Mouse (Mus musculus) limb, embryonic 14.5 days (tissue): ENCODE measurements around the gene Tnip2. TPM values are rescaled to one million over a fixed set of nuclear protein-coding genes. Genes with fewer than 3 reads are reported as not detected.

Source experiments
- ATAC-seq: fragments of 200-750 bp; cut with Nextera tagmentation; 2 replicates; pipeline ENCODE4 v1.8.0; 2017; ENCODE audit warnings: low read depth, moderate number of reproducible peaks, moderate TSS enrichment; ENCODE audit not compliant: low FRiP score
- DNase-seq: peaks from one replicate; pipeline ENCODE4 v3.0.0-alpha.2; 2015; ENCODE audit warnings: low spot score
- H3K27ac ChIP-seq: fragments of 300-500 bp; sonication (generic); replicated peaks from 2 replicates; pipeline ENCODE4 v1.5.1; 2014; ENCODE audit warnings: low read depth, mild to moderate bottlenecking, low read length, moderate library complexity, mixed read lengths
- H3K27me3 ChIP-seq: fragments of 300-500 bp; sonication (generic); 2 replicates; pipeline ENCODE4 v1.6.1; 2014; ENCODE audit warnings: low read length, mixed read lengths; ENCODE audit not compliant: control insufficient read depth, insufficient read depth
- H3K36me3 ChIP-seq: fragments of 300-500 bp; sonication (generic); 2 replicates; pipeline ENCODE4 v1.6.1; 2014; ENCODE audit warnings: mild to moderate bottlenecking, low read length, moderate library complexity, mixed read lengths; ENCODE audit not compliant: control insufficient read depth, insufficient read depth
- H3K4me1 ChIP-seq: fragments of 300-500 bp; sonication (generic); 2 replicates; pipeline ENCODE4 v1.6.1; 2014; ENCODE audit warnings: antibody characterized with exemption, low read length, mixed read lengths; ENCODE audit not compliant: control insufficient read depth, insufficient read depth
- H3K4me2 ChIP-seq: fragments of 300-500 bp; sonication (generic); replicated peaks from 2 replicates; pipeline ENCODE4 v1.6.1; 2014; ENCODE audit warnings: low read depth, mild to moderate bottlenecking, low read length, moderate library complexity; ENCODE audit not compliant: severe bottlenecking
- H3K4me3 ChIP-seq: fragments of 300-500 bp; sonication (generic); replicated peaks from 2 replicates; pipeline ENCODE4 v1.5.1; 2014; ENCODE audit warnings: low read length
- H3K9ac ChIP-seq: fragments of 300-500 bp; sonication (generic); 2 replicates; pipeline ENCODE4 v1.6.1; 2014; ENCODE audit warnings: mild to moderate bottlenecking, low read depth, low read length, moderate library complexity; ENCODE audit not compliant: severe bottlenecking
- H3K9me3 ChIP-seq: fragments of 300-500 bp; sonication (generic); 2 replicates; pipeline ENCODE4 v1.6.1; 2016; ENCODE audit warnings: low read length; ENCODE audit not compliant: control insufficient read depth
- POLR2A ChIP-seq: fragments of 200-500 bp; IDR thresholded peaks from 2 replicates; pipeline ENCODE4 v1.8.0; 2012; ENCODE audit warnings: inconsistent platforms, mild to moderate bottlenecking, moderate library complexity, borderline replicate concordance; ENCODE audit not compliant: insufficient read depth, insufficient read length; ENCODE audit errors: extremely low read depth
- WGBS: fragments of 180-500 bp; shearing (Covaris S2); extraction: QIAGEN DNeasy Blood & Tissue Kit; methylation state at CpG from one replicate; pipeline ENCODE4 v1.1.7; 2014; 5-methylcytosine and 5-hydroxymethylcytosine counted together
- polyA plus RNA-seq, 2 experiments: library from polyadenylated mRNA; depleted of rRNA in 1 of 2; stranded (reverse) in 1 of 2; unstranded in 1 of 2; fragments of >200 nt; fragmentation: Nextera tagmentation in 1 of 2; extraction: Ambion mirVana in 1 of 2; gene quantifications; 2 replicates each; pipeline versions ENCODE4 v1.2.1 to v1.2.3; 2012 to 2014

Tnip2 gene
- polyA plus RNA-seq, 2 experiments = 17.1 to 23.7 TPM

- no peak overlapping the region for H3K9ac ChIP-seq
- TF ChIP-seq POLR2A = no peak
- WGBS = 77% methylated on average over 6 of the region's 6 CpGs
- H3K27ac ChIP-seq = no peak overlapping the region
- ATAC-seq (no peak), DNase-seq (no peak)
- H3K27me3 ChIP-seq = no peaks in the 10 kb centered on the region
- H3K4me1 ChIP-seq = no peaks in the 10 kb centered on the region
- peaks cover 33% of the 10 kb centered on the region for H3K36me3 ChIP-seq
- H3K4me3 ChIP-seq = no peak overlapping the region
- no peaks in the 10 kb centered on the region for H3K9me3 ChIP-seq
- H3K4me2 ChIP-seq = no peak overlapping the region
These were observed 26.3 kb downstream of the Tnip2 start for GRCm38 (mm10) chr5:34487320-34488090.

GRCm38 (mm10) chr5:34485731-34486130 is 28.1 kb downstream of the Tnip2 start:
- TF ChIP-seq POLR2A = no peak
- no peaks in the 10 kb centered on the region for H3K9me3 ChIP-seq
- no peaks in the 10 kb centered on the region for H3K27me3 ChIP-seq
- WGBS = 93% methylated on average over 15 of the region's 15 CpGs
- no peak overlapping the region for H3K27ac ChIP-seq
- H3K4me1 ChIP-seq = no peaks in the 10 kb centered on the region
- H3K36me3 ChIP-seq = peaks cover 45% of the 10 kb centered on the region
- no peak overlapping the region for H3K4me3 ChIP-seq
- H3K9ac ChIP-seq = no peak overlapping the region
- no peak overlapping the region for H3K4me2 ChIP-seq
- DNase-seq (no peak), ATAC-seq (no peak)

- no peak for ATAC-seq
- H3K27me3 ChIP-seq = no peaks in the 10 kb centered on the region
- no peak for TF ChIP-seq POLR2A
- H3K4me2 ChIP-seq = no peak overlapping the region
- no peak for DNase-seq
- no peak overlapping the region for H3K9ac ChIP-seq
- H3K4me1 ChIP-seq = no peaks in the 10 kb centered on the region
- H3K27ac ChIP-seq = no peak overlapping the region
- H3K4me3 ChIP-seq = no peak overlapping the region
- H3K36me3 ChIP-seq = peaks cover 75% of the 10 kb centered on the region
- 81% methylated on average over 3 of the region's 3 CpGs for WGBS
- H3K9me3 ChIP-seq = no peaks in the 10 kb centered on the region
These were observed 32.9 kb downstream of the Tnip2 start for GRCm38 (mm10) chr5:34480926-34481325.

GRCm38 (mm10) chr5:34468039-34468775 is 45.6 kb downstream of the Tnip2 start:
- Histone ChIP-seq H3K4me1 (no peaks in the 10 kb centered on the region), H3K27me3 (no peaks in the 10 kb centered on the region)

GRCm38 (mm10) chr5:34466648-34467047 is 47.1 kb downstream of the Tnip2 start:
- Histone ChIP-seq H3K4me1 (no peaks in the 10 kb centered on the region), H3K9me3 (no peaks in the 10 kb centered on the region), H3K36me3 (peaks cover 58% of the 10 kb centered on the region), H3K4me3 (no peak overlapping the region), H3K9ac (no peak overlapping the region), H3K4me2 (no peak overlapping the region), H3K27me3 (no peaks in the 10 kb centered on the region), H3K27ac (no peak overlapping the region)
- DNase-seq (no peak), ATAC-seq (no peak)
- no peak for TF ChIP-seq POLR2A
- 95% methylated on average over 2 of the region's 2 CpGs for WGBS

More at GRCm38 (mm10) chr5:34468039-34468775, 45.6 kb downstream of the Tnip2 start:
- Histone ChIP-seq H3K36me3 (peaks cover 51% of the 10 kb centered on the region), H3K9me3 (no peaks in the 10 kb centered on the region), H3K4me3 (no peak overlapping the region), H3K27ac (no peak overlapping the region), H3K4me2 (no peak overlapping the region), H3K9ac (no peak overlapping the region)
- no peak for TF ChIP-seq POLR2A
- ATAC-seq = no peak
- no peak for DNase-seq
- 93% methylated on average over 2 of the region's 2 CpGs for WGBS
